Mouse (Mus musculus) lung, adult 2 months (tissue): ENCODE data around the gene Ptprk.

Source experiments
- CTCF ChIP-seq: fragments of 200-500 bp; IDR thresholded peaks from 2 replicates; pipeline ENCODE4 v1.5.1; 2011; ENCODE audit warnings: mild to moderate bottlenecking, low read length, control low read depth; ENCODE audit not compliant: insufficient read depth
- POLR2A ChIP-seq: fragments of 200-500 bp; IDR thresholded peaks from 2 replicates; pipeline ENCODE4 v1.6.1; 2011; ENCODE audit warnings: low read depth, mild to moderate bottlenecking, control low read depth, low read length, borderline replicate concordance; ENCODE audit errors: extremely low read depth

- TF ChIP-seq POLR2A (no peak), CTCF (no peak)
Measured at GRCm38 (mm10) chr10:28497791-28498190, 423.2 kb downstream of the Ptprk start.
